Mouse (Mus musculus) lung, embryonic 14.5 days (tissue): ENCODE measurements around the gene Prcd. TPM values are rescaled to one million over a fixed set of nuclear protein-coding genes. Genes with fewer than 3 reads are reported as not detected.

ENCODE experiments used
- ATAC-seq: fragments of 200-750 bp; cut with Nextera tagmentation; 2 replicates; pipeline ENCODE4 v1.8.0; 2017; ENCODE audit warnings: mild to moderate bottlenecking, moderate TSS enrichment, moderate library complexity; ENCODE audit not compliant: insufficient read depth
- DNase-seq: peaks from one replicate; pipeline ENCODE4 v3.0.0-alpha.2; 2015
- H3K27ac ChIP-seq: fragments of 300-500 bp; sonication (generic); 2 replicates; pipeline ENCODE4 v1.5.1; 2014; ENCODE audit warnings: low read depth, mild to moderate bottlenecking, moderate library complexity
- H3K27me3 ChIP-seq: fragments of 300-500 bp; sonication (generic); 2 replicates; pipeline ENCODE4 v1.6.1; 2014; ENCODE audit warnings: low read length, control low read depth; ENCODE audit not compliant: insufficient read depth
- H3K36me3 ChIP-seq: fragments of 300-500 bp; sonication (generic); 2 replicates; pipeline ENCODE4 v1.6.1; 2014; ENCODE audit warnings: control low read depth; ENCODE audit not compliant: insufficient read depth
- H3K4me1 ChIP-seq: fragments of 300-500 bp; sonication (generic); 2 replicates; pipeline ENCODE4 v1.6.1; 2014; ENCODE audit warnings: antibody characterized with exemption, control low read depth; ENCODE audit not compliant: insufficient read depth
- H3K4me2 ChIP-seq: fragments of 300-500 bp; sonication (generic); 2 replicates; pipeline ENCODE4 v1.6.1; 2014; ENCODE audit warnings: mild to moderate bottlenecking
- H3K4me3 ChIP-seq: fragments of 300-500 bp; sonication (generic); 2 replicates; pipeline ENCODE4 v1.5.1; 2014; ENCODE audit warnings: low read depth, low read length
- H3K9ac ChIP-seq: fragments of 300-500 bp; sonication (generic); 2 replicates; pipeline ENCODE4 v1.6.1; 2014
- H3K9me3 ChIP-seq: fragments of 300-500 bp; sonication (generic); 2 replicates; pipeline ENCODE4 v1.6.1; 2016; ENCODE audit warnings: low read depth, low read length, control low read depth
- CTCF ChIP-seq: IDR thresholded peaks from 2 replicates; pipeline ENCODE4 v1.5.1; 2016; ENCODE audit warnings: antibody characterized with exemption, low read depth
- WGBS: fragments of 180-500 bp; shearing (Covaris S2); extraction: QIAGEN DNeasy Blood & Tissue Kit; methylation state at CpG from one replicate; pipeline ENCODE4 v1.1.7; 2014; 5-methylcytosine and 5-hydroxymethylcytosine counted together
- polyA plus RNA-seq: library from polyadenylated mRNA; unstranded; fragments of >200 nt; fragmentation: Nextera tagmentation; extraction: Ambion mirVana; gene quantifications from 2 replicates; pipeline ENCODE4 v1.2.1, GENCODE M21; 2014

The Prcd gene
- polyA plus RNA-seq, 1 experiment from 2014 or later: 1.6 TPM

DNA sequence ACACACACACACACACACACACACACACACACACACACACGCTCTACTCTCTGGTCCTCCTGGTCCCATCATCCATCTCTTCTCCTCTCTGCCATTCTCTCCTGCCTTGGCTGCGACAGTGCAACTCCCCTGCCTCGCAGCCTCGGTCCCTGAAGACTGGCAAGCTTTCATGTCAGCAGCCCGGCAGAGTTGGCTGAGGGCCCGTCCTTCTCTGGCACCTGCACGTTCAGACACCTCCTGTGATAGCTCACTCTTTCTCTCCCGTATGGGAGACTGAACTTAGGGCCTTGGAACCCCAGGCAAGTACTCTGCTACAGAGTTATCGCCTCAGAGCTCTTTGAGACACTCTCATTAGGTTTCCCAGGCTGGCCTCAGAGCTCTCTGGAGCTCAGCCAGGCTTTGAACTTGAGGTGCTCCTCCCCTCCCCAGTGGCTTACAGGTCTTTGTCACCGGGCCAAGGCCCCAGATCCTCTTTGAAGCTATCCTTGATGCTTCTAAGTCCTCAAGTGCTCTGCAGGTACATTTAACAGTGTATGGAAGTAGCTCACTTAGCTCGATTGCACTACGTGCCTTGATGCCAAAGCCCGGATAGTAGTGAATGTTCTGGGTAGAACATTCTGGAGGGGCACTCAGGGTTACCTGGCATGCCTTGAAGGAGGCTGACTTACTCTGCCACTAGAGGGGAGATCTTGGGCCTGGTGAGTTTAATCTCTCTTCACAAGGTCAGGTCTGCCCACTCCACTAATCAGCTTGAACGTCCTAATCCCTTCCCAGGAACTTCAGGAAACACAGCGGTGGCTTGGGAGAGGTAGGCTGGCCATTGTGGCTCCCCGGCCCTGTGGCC, 3.2 kb downstream of the Prcd start:
- Histone ChIP-seq H3K4me1 (peaks cover 21% of the 10 kb centered on the region; the same call in 1 of the 2 replicates), H3K27me3 (peaks cover 33% of the 10 kb centered on the region), H3K4me2 (peak overlapping the region; percentile 50; the same call in 1 of the 2 replicates), H3K27ac (0 out of 2 replicates have a peak overlapping the region, but pooled peaks have one; percentile 82), H3K9ac (no peak overlapping the region), H3K9me3 (no peaks in the 10 kb centered on the region), H3K36me3 (no peaks in the 10 kb centered on the region), H3K4me3 (no peak overlapping the region)
- ATAC-seq (no peak), DNase-seq (no peak)
- TF ChIP-seq CTCF: 0 out of 2 replicates have a peak, but pooled peaks have one; percentile 12
- 65% methylated on average over 16 of the region's 16 CpGs for WGBS

DNA sequence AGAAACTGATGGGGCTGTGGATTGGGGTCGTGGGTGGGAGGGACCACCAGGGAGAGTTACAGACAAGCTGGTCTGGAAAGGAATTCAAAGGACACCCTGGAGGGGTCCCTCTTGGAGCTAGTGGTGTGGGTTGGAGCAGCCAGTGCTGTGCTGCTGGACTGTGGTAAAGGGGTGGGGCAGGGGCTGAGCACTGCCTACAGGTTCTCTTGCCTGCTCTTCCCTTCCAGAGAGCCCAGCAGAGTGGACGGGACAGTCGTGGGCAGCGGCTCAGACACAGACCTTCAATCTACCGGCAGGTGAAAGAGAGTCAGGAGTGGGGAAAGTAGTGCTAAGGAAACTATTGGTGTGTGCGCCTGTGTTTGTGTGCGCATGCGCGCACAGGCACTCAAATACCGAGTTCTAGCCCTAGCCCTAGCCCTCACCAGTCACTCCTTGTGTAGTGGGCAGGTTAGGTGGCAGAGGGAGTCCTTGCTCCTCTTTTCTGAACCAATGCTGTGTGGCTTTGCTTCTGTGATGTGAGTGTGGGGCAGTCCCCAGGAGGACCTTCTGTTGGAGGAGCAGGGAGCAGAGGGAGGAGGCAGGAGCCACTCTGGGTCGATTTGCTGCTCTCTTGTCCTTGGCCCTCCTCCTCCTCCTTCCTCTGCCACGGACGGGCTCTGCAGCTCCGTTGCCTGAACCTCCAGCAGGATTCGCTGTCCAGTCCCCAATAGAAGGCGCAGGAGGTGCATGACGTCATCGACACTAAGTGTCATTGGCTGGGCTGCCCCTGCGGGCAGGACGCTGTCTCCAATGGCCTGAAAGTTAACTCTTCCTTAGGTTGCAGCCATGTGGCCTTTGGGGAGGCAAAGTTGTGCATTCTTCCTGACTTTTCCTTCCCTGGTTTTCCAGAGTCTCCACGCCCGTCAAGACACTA, 4.2 kb downstream of the Prcd start:
- 14% methylated on average over 22 of the region's 22 CpGs for WGBS
- peaks cover 30% of the 10 kb centered on the region; the same call in 1 of the 2 replicates for H3K4me1 ChIP-seq
- H3K4me2 ChIP-seq: peak overlapping the region; percentile 50
- DNase-seq (peak; percentile 98), ATAC-seq (peak; percentile 94)
- peaks cover 29% of the 10 kb centered on the region for H3K27me3 ChIP-seq
- peak; percentile 50 for TF ChIP-seq CTCF
- H3K9me3 ChIP-seq: no peaks in the 10 kb centered on the region
- H3K4me3 ChIP-seq: peak overlapping the region; percentile 11
- no peaks in the 10 kb centered on the region for H3K36me3 ChIP-seq
- H3K9ac ChIP-seq: peak overlapping the region; percentile 27; the same call in 1 of the 2 replicates
- H3K27ac ChIP-seq: peak overlapping the region; percentile 82

DNA sequence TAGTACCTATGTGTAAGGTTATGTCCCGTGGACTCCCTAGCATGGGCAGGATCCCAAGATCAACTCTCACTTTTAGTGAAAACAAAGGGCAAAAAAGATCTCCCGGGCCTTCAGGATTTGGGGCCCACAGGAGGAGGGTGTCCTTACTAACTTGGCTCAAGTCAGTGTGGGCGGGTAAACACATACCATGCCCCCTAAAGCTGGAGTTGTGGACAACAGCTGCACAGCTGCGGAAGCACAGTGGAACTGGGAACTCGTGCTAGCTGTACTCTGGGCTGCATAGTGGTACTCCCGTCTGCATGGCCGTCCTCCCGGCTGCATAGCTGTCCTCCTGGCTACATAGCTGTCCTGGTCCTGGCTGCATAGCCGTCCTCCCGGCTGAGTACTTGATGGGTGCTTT, 4.9 kb downstream of the Prcd start:
- H3K4me1 ChIP-seq: peaks cover 31% of the 10 kb centered on the region; the same call in 1 of the 2 replicates
- H3K9ac ChIP-seq: no peak overlapping the region
- TF ChIP-seq CTCF: no peak
- WGBS: 51% methylated on average over 10 of the region's 10 CpGs
- H3K4me3 ChIP-seq: no peak overlapping the region
- H3K36me3 ChIP-seq: no peaks in the 10 kb centered on the region
- H3K27ac ChIP-seq: peak overlapping the region; percentile 82
- peak; percentile 47 for ATAC-seq
- no peaks in the 10 kb centered on the region for H3K9me3 ChIP-seq
- H3K27me3 ChIP-seq: peaks cover 22% of the 10 kb centered on the region
- H3K4me2 ChIP-seq: peak overlapping the region; percentile 50
- DNase-seq: peak; percentile 62

DNA sequence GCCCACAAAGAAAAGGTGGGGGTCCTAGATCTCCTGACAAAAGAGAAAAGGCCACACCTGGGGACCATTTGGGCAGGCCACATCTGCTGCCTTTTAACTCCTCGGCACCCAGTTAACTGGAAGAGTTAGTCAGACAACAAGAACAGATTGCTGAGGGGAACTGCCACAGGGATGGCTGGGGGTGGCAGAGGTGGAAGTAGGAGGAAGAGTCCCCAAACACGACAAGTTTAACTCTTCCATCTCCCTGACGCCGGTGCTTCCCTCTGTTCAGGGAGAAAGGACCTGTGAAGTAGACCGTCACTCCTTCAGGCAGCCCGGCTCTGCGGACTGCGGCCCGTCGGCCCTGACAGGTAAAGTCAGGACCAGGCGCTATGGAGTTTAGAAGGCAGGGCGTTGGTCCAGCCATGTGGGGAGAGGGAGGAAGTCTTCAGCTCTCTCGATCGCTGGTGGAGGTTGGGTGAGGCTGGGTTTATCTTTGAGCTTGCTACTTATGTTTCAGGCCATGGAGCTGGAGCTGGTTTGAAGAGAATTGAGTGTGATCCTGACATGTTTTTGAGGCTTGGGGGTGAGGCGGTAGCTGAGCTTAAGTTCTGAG, 5.8 kb downstream of the Prcd start:
- Histone ChIP-seq H3K4me3 (no peak overlapping the region), H3K4me2 (no peak overlapping the region), H3K36me3 (no peaks in the 10 kb centered on the region), H3K27me3 (peaks cover 15% of the 10 kb centered on the region), H3K27ac (no peak overlapping the region), H3K9ac (no peak overlapping the region), H3K4me1 (peaks cover 29% of the 10 kb centered on the region; the same call in 1 of the 2 replicates), H3K9me3 (no peaks in the 10 kb centered on the region)
- no peak for TF ChIP-seq CTCF
- ATAC-seq (no peak), DNase-seq (no peak)
- WGBS: 68% methylated on average over 15 of the region's 15 CpGs

DNA sequence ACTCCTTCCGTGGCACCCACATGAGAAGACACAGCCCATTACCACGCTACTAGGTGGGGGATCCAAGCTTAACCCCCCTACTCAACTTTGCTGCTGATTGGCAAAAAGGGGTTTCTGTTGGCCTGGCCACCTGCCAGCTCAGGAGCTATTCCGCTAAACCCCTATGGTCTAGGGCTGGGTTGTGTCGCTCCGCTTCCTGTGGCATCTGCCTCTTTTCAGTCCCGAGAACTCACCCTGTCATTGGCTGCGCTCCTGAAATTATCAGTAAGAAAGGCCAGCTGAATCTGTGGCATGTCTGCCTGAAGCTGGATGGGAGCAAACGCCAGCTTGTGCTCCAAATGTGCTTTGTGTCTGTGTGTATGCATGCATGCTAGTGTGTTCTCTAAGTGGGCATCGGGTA, 6.8 kb downstream of the Prcd start:
- H3K9ac ChIP-seq: no peak overlapping the region
- no peaks in the 10 kb centered on the region for H3K9me3 ChIP-seq
- no peak overlapping the region for H3K4me3 ChIP-seq
- H3K4me1 ChIP-seq: peaks cover 29% of the 10 kb centered on the region; the same call in 1 of the 2 replicates
- no peaks in the 10 kb centered on the region for H3K36me3 ChIP-seq
- H3K4me2 ChIP-seq: no peak overlapping the region
- WGBS: 56% methylated on average over 9 of the region's 9 CpGs
- peaks cover 5% of the 10 kb centered on the region; the same call in 1 of the 2 replicates for H3K27me3 ChIP-seq
- ATAC-seq: no peak
- no peak overlapping the region for H3K27ac ChIP-seq
- DNase-seq: peak; percentile 44
- TF ChIP-seq CTCF: no peak

DNA sequence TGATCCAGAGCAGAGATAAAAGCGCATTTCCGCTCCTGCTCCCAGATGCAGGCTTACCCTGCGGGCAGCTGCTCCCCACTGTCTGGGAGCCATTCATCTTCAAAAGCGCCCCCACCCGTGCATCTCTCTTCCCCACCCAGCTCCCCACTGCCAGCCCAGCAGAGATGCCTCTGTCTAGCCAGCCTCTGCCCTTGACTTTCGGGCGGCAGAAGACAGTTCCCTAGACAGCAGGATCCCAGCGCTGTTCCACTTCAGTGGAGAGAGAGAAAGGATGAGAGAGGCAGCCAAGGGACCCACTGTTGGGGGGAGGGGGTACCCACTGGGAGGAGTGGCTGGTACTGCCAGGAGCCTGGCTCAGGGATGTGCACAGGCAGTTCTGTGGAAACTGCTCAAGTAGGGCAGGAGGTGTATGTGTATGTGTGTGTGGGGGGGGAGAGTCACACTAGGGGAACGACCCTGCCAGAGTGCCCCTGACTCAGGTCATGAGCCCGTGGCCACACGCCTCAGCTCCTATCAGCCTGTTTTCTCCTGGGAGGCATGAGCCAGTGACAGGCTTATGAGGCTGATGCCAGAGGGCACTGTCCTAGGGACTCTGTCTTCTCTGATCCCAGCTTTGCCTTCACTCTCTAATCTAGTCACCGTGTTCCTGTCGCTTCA, 8.1 kb downstream of the Prcd start:
- 35% methylated on average over 13 of the region's 13 CpGs for WGBS
- ATAC-seq (no peak), DNase-seq (no peak)
- Histone ChIP-seq H3K27ac (0 out of 2 replicates have a peak overlapping the region, but pooled peaks have one; percentile 10), H3K27me3 (peaks cover 5% of the 10 kb centered on the region; the same call in 1 of the 2 replicates), H3K9ac (peak overlapping the region; percentile 16; the same call in 1 of the 2 replicates), H3K4me1 (peaks cover 35% of the 10 kb centered on the region; the same call in 1 of the 2 replicates), H3K4me2 (no peak overlapping the region), H3K9me3 (no peaks in the 10 kb centered on the region), H3K4me3 (no peak overlapping the region), H3K36me3 (no peaks in the 10 kb centered on the region)
- no peak for TF ChIP-seq CTCF
